Mouse (Mus musculus) ES-E14 (cell line): ENCODE measurements around the gene Pgrmc1. TPM values are rescaled to one million over a fixed set of nuclear protein-coding genes. Genes with fewer than 3 reads are reported as not detected.
A peak's percentile ranks its signal among the peaks of the same experiment; 100 is the strongest.
"Not testable (repeated sequence)": the region's sequence is repeated elsewhere in the genome, so short reads cannot be mapped to it uniquely, and the experiment has no call there.

Experiments
- DNase-seq: peaks from one replicate; pipeline ENCODE4 v3.0.0-alpha.2; 2013; ENCODE audit warnings: low read depth, low spot score
- H3K27ac ChIP-seq: 2 replicates; pipeline ENCODE4 v1.5.1; 2012; ENCODE audit warnings: low read depth, mild to moderate bottlenecking, low read length, moderate library complexity, mixed read lengths; ENCODE audit not compliant: poor library complexity, insufficient read depth, severe bottlenecking
- H3K36me3 ChIP-seq: 2 replicates; pipeline ENCODE4 v1.6.1; 2012; ENCODE audit warnings: mild to moderate bottlenecking, low read length, moderate library complexity, mixed read lengths; ENCODE audit not compliant: control insufficient read depth, poor library complexity, insufficient read depth, severe bottlenecking
- H3K4me1 ChIP-seq, 2 experiments: fragments of 150-350 bp in 1 of 2; sonication (generic) in 1 of 2; 2 replicates each; pipeline ENCODE4 v1.6.1; 2012; ENCODE audit warnings: low read length in 2 of 2, mild to moderate bottlenecking in 1 of 2, mixed read lengths in 1 of 2; ENCODE audit not compliant: control insufficient read depth in 2 of 2, insufficient read depth in 2 of 2, poor library complexity in 1 of 2
- H3K4me3 ChIP-seq, 2 experiments: fragments of 150-350 bp in 1 of 2; sonication (generic) in 1 of 2; 2 replicates each; pipeline ENCODE4 v1.5.1; 2012; ENCODE audit warnings: low read length in 2 of 2, low read depth in 1 of 2, mild to moderate bottlenecking in 1 of 2, mixed read lengths in 1 of 2; ENCODE audit not compliant: insufficient read depth in 1 of 2, poor library complexity in 1 of 2, severe bottlenecking in 1 of 2
- H3K9ac ChIP-seq: 2 replicates; pipeline ENCODE4 v1.6.1; 2012; ENCODE audit warnings: low read depth, mild to moderate bottlenecking, low read length, mixed read lengths; ENCODE audit not compliant: poor library complexity, insufficient read depth, severe bottlenecking
- H3K9me3 ChIP-seq: fragments of 150-350 bp; sonication (generic); 2 replicates; pipeline ENCODE4 v1.6.1; 2012; ENCODE audit warnings: low read depth, mild to moderate bottlenecking, low read length; ENCODE audit not compliant: control insufficient read depth, insufficient read depth
- CHD2 ChIP-seq: IDR thresholded peaks from 2 replicates; pipeline ENCODE4 v1.6.1; 2014; ENCODE audit warnings: mild to moderate bottlenecking, low read depth, low read length, inconsistent platforms
- HCFC1 ChIP-seq: IDR thresholded peaks from 2 replicates; pipeline ENCODE4 v1.6.1; 2012; ENCODE audit warnings: low read length, inconsistent platforms, borderline replicate concordance; ENCODE audit not compliant: insufficient read depth
- MAFK ChIP-seq: IDR thresholded peaks from 2 replicates; pipeline ENCODE4 v1.6.1; 2014; ENCODE audit warnings: mild to moderate bottlenecking, low read depth, low read length, inconsistent platforms; ENCODE audit not compliant: insufficient read depth
- ZC3H11A ChIP-seq: IDR thresholded peaks from 2 replicates; pipeline ENCODE4 v1.6.1; 2012; ENCODE audit warnings: low read depth, mild to moderate bottlenecking, inconsistent platforms, low read length, borderline replicate concordance
- ZNF384 ChIP-seq: IDR thresholded peaks from 2 replicates; pipeline ENCODE4 v1.6.1; 2012; ENCODE audit warnings: low read depth, low read length, inconsistent platforms
- in situ Hi-C, 2 experiments: fragments of 600-800 bp; cut with MboI; formaldehyde crosslinking; loops; one replicate each; pipeline ENCODE4 v1.15.1; 2025; ENCODE audit warnings: low sequenced_read_pairs in 2 of 2, inconsistent platforms in 1 of 2; ENCODE audit not compliant: unreplicated experiment in 2 of 2
- total RNA-seq: library from RNA; depleted of rRNA; stranded (reverse); fragments of 300-350 nt; gene quantifications from 2 replicates; pipeline ENCODE4 v1.2.3, GENCODE M21; 2012

Gene Pgrmc1
- total RNA-seq, 1 experiment, result 195 TPM

DNA sequence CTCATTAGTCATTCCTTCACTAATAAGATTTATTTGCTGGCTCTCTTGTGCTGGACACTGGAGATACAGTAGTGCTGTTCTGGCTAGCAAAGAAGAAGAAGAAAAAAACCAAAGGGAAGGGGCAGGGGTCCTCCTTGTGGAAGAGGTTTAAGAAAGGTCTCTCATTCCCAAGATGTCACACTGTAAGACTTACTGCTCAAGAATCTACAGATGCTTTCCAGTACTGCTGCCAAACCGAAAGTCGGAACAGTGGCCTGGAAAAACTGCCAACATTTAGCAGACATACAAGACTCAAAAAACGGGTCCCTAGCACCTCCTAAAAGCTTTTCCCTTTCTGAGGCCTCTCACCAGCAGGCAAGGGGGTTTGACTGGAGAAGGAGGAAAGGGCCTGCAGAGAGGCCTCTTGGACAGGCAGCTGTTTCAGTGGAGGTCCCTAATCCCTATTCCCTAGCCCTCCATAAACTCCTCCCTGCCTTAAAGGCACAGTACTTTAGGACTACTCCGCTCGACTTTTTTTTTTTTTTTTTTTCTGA, 45.9 kb upstream of the Pgrmc1 start:
- TF ChIP-seq ZNF384, result peak; percentile 48; the same call in 1 of the 2 replicates
- TF ChIP-seq ZC3H11A, result no peak
- no peak overlapping the region for H3K27ac ChIP-seq
- in situ Hi-C loops, result no loop called here

DNA sequence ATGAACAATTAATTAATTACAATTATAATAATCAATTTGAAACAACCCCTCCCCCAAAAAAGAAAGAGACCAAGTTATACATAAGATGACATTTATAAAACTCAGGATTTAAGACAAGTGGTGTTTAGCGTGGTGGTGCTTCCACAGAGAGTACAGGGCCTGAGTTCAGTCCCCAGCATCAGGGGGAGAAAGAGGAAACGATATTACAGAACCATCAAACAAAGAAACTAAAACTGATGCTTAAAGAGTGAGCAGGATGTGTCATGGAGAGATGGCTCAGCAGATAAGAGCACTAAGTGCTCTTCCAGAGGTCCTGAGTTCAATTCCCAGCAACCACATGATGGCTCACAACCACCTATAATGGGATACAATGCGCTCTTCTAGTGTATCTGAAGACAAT, 45.3 kb upstream of the Pgrmc1 start:
- no peaks in the 10 kb centered on the region for H3K36me3 ChIP-seq
- H3K4me1 ChIP-seq, result no peaks in the 10 kb centered on the region
- in situ Hi-C loops, result no loop called here
- H3K9ac ChIP-seq, result no peak overlapping the region
- no peak overlapping the region for H3K27ac ChIP-seq
- H3K9me3 ChIP-seq, result no peaks in the 10 kb centered on the region
- H3K4me3 ChIP-seq, result no peak overlapping the region
- TF ChIP-seq ZNF384, result no peak
- TF ChIP-seq CHD2, result no peak
- no peak for TF ChIP-seq ZC3H11A
- no peak for TF ChIP-seq HCFC1
- no peak for TF ChIP-seq MAFK
- DNase-seq, result no peak

More for the DNA sequence above, 45.9 kb upstream of the Pgrmc1 start:
- no peak for DNase-seq
- Histone ChIP-seq H3K9me3 (no peaks in the 10 kb centered on the region), H3K36me3 (no peaks in the 10 kb centered on the region), H3K9ac (no peak overlapping the region), H3K4me1 (no peaks in the 10 kb centered on the region), H3K4me3 (no peak overlapping the region)

DNA sequence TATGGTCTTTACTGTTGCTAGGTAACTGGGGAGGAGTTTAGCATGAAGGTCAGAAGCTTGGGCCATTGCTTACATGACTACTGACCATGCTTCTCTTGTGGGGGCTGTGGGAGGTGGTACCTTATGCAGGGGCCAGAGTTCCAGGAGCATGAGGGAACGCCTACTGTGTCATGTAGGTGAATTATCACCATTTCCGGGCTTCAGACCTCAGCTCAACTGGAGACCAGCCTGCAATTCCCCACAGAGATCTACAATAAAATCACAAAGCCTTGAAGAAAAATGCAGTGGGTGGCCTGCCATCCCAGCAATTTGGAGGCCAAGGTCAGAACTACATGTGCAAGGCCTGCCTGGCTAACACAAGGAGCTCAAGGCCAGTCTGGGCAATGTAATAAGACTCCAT, 42.8 kb upstream of the Pgrmc1 start:
- H3K4me1 ChIP-seq, H3K27ac ChIP-seq, H3K36me3 ChIP-seq, H3K9me3 ChIP-seq, DNase-seq, H3K4me3 ChIP-seq, H3K9ac ChIP-seq, in situ Hi-C loops: not testable (repeated sequence)

DNA sequence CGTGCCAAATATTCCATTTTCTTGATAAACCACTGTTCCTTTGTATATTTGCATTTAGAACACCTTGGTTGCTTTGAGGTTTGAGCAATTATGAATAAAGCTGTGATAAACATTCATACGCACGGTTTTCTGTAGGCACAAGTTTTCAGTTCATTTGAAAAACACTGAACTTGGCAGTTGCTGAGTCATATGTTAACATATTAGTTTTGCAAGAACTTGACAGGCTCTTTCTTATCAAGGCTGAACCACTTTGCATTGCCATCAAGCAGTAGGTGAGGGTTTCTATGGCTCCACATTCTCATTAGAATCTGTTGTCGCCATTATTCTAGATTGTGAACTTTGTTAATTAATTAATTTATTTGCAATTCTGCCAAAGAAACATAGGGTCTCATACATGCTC, 37.8 kb upstream of the Pgrmc1 start:
- no peak for TF ChIP-seq ZNF384
- TF ChIP-seq HCFC1, result no peak
- TF ChIP-seq MAFK, result no peak
- no peak for TF ChIP-seq ZC3H11A
- TF ChIP-seq CHD2, result no peak
- in situ Hi-C loops, result no loop called here
- H3K4me1 ChIP-seq, result no peaks in the 10 kb centered on the region

DNA sequence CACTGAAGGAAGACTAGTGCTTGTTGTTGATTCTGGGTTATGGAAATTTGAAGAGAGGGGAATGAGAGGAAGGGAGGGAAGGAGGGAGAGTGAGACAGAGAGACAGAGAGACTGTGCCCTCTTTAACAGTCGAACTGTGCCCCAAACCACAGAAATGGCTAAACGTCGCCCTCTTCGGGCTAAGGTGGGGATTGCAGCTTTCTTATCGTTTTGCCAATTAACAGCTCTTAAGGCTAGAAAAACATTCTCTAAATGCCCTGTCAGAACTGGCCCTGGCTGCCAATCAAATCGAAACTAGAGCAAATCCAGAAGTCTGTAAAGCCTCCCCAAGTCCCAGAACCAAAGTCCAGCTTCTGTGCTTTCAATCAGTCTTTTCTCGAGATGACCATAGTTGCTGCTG, 36.4 kb upstream of the Pgrmc1 start:
- in situ Hi-C loops, result no loop called here

More for the DNA sequence above, 37.8 kb upstream of the Pgrmc1 start:
- Histone ChIP-seq H3K4me3 (no peak overlapping the region), H3K9ac (no peak overlapping the region), H3K9me3 (no peaks in the 10 kb centered on the region), H3K36me3 (no peaks in the 10 kb centered on the region), H3K27ac (no peak overlapping the region)
- DNase-seq, result no peak

More for the DNA sequence above, 36.4 kb upstream of the Pgrmc1 start:
- Histone ChIP-seq H3K4me1 (no peaks in the 10 kb centered on the region), H3K9ac (no peak overlapping the region), H3K36me3 (no peaks in the 10 kb centered on the region), H3K4me3 (no peak overlapping the region), H3K9me3 (no peaks in the 10 kb centered on the region), H3K27ac (no peak overlapping the region)
- peak; percentile 25 for DNase-seq
- TF ChIP-seq ZC3H11A, result peak; percentile 45; the same call in 1 of the 2 replicates
- no peak for TF ChIP-seq ZNF384
- TF ChIP-seq MAFK, result no peak
- TF ChIP-seq CHD2, result no peak
- TF ChIP-seq HCFC1, result no peak
